ENCODE assay signal across 8 mouse cellular contexts in the genomic region with DNA sequence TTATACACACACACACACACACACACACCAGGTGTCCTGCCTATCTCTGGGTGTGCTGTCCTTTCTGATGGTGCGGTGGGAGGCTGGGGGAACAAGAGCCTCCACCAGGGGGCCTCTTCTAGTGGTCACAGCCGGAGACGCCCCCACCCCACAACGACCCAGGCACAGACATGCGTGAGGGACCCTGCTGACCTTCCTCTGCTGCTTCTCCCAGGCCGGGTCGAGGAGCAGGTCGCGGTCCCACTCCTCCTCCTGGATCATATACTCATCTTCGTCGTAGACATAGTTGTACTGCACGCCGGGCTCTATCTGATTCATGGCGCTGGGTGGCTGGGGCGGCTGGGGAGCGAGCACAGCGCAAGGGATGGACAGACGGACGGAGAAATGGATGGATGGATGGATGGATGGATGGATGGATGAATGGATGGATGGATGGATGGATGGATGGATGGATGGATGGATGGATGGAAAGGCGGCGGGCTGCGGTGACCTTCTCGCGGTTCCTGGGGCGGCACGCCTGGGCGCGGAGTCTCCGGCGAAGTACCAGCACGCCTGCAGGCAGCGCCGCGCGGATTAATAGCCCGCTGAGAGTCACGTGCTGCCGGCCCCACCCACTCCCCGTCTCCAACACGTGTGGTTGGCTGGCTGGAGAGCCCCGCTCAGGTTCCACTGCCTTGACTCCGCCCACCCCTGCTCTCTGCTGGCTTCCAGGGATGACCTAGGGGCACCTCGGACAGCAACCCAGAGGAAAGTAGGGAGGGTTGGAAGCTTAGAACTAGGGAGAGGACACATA. TPM values are rescaled to one million over a fixed set of nuclear protein-coding genes. Genes with fewer than 3 reads are reported as not detected.
DNase-seq lines count a peak whose midpoint lies in the region; ATAC-seq and TF ChIP-seq lines count a peak whose summit lies in the region.

Gene Actn2, minus strand, starts transcription at position 578 of the 793 bp plus-strand sequence.

- H3K4me3 ChIP-seq in forebrain, embryonic 15.5 days = peak within 1 kb of the TSS; percentile 51
- H3K4me3 ChIP-seq in heart, postnatal 0 days (ENCODE audit: low read depth, low read length) = peak within 1 kb of the TSS; percentile 66
- 0 out of 2 replicates have a peak within 1 kb of the TSS, but pooled peaks have one; percentile 2 for H3K4me3 ChIP-seq in liver, embryonic 13.5 days (replicated peaks)
- H3K4me3 ChIP-seq in stomach, embryonic 14.5 days (ENCODE audit: low read depth, low read length) = peak within 1 kb of the TSS; percentile 22

- no peaks in the 10 kb centered on the region for H3K27me3 ChIP-seq in forebrain, embryonic 15.5 days
- no peaks in the 10 kb centered on the region for H3K27me3 ChIP-seq in heart, postnatal 0 days (ENCODE audit: control insufficient read depth, insufficient read depth, low read length)
- peaks cover 21% of the 10 kb centered on the region for H3K27me3 ChIP-seq in liver, embryonic 13.5 days
- H3K27me3 ChIP-seq in stomach, embryonic 14.5 days (ENCODE audit: control insufficient read depth, insufficient read depth, low read length) = no peaks in the 10 kb centered on the region

- peak; percentile 40 for DNase-seq in cerebellum, adult 11 months
- DNase-seq in heart, postnatal 0 days (ENCODE audit: low spot score) = peak; percentile 95
- peak; percentile 75 for DNase-seq in kidney, postnatal 14 days
- peak; percentile 51 for DNase-seq in liver, embryonic 13.5 days
- DNase-seq in neural tube, embryonic 10.5 days (ENCODE audit: extremely low spot score, low spot score) = peak; percentile 86

- peak within 1 kb of the TSS; percentile 65 for H3K9ac ChIP-seq in forebrain, embryonic 15.5 days (replicated peaks)
- peak within 1 kb of the TSS; percentile 84 for H3K9ac ChIP-seq in heart, postnatal 0 days (replicated peaks; ENCODE audit: low read depth, low read length)
- H3K9ac ChIP-seq in liver, embryonic 13.5 days = no peak within 1 kb of the TSS
- H3K9ac ChIP-seq in stomach, embryonic 14.5 days (replicated peaks; ENCODE audit: low read depth, low read length) = no peak within 1 kb of the TSS

- H3K36me3 ChIP-seq in forebrain, embryonic 15.5 days = no peaks in the 10 kb centered on the region
- H3K36me3 ChIP-seq in heart, postnatal 0 days (replicated peaks; ENCODE audit: control insufficient read depth, insufficient read depth, low read length) = no peaks in the 10 kb centered on the region
- no peaks in the 10 kb centered on the region for H3K36me3 ChIP-seq in liver, embryonic 13.5 days
- no peaks in the 10 kb centered on the region for H3K36me3 ChIP-seq in stomach, embryonic 14.5 days (ENCODE audit: control insufficient read depth, insufficient read depth, low read length)

- no peak within 1 kb of the TSS for H3K27ac ChIP-seq in forebrain, embryonic 15.5 days (replicated peaks)
- H3K27ac ChIP-seq in heart, postnatal 0 days (ENCODE audit: low read depth) = peak within 1 kb of the TSS; percentile 96
- no peak within 1 kb of the TSS for H3K27ac ChIP-seq in liver, embryonic 13.5 days
- H3K27ac ChIP-seq in stomach, embryonic 14.5 days (ENCODE audit: low read length) = no peak within 1 kb of the TSS

- TF ChIP-seq EP300 in heart, postnatal 0 days (IDR thresholded peaks at IDR 0.05; ENCODE audit: low read depth) = 0 out of 2 replicates have a peak, but pooled peaks have one; percentile 39

- peak within 1 kb of the TSS; percentile 95 for H3K4me2 ChIP-seq in forebrain, embryonic 15.5 days (replicated peaks)
- peak within 1 kb of the TSS; percentile 60 for H3K4me2 ChIP-seq in heart, postnatal 0 days (ENCODE audit: low read depth, low read length)
- H3K4me2 ChIP-seq in liver, embryonic 13.5 days = peak within 1 kb of the TSS; percentile 48
- H3K4me2 ChIP-seq in stomach, embryonic 14.5 days (replicated peaks; ENCODE audit: low read depth, low read length) = peak within 1 kb of the TSS; percentile 61

- H3K4me1 ChIP-seq in forebrain, embryonic 15.5 days = peaks cover 4% of the 10 kb centered on the region
- 0 out of 2 replicates have a peak, but pooled peaks cover 10% of the 10 kb centered on the region for H3K4me1 ChIP-seq in heart, postnatal 0 days (ENCODE audit: control insufficient read depth, insufficient read depth)
- peaks cover 9% of the 10 kb centered on the region for H3K4me1 ChIP-seq in liver, embryonic 13.5 days (replicated peaks)
- H3K4me1 ChIP-seq in stomach, embryonic 14.5 days (ENCODE audit: control insufficient read depth, insufficient read depth, low read length) = no peaks in the 10 kb centered on the region

- no peaks in the 10 kb centered on the region for H3K9me3 ChIP-seq in forebrain, embryonic 15.5 days
- H3K9me3 ChIP-seq in heart, postnatal 0 days (replicated peaks; ENCODE audit: control insufficient read depth, low read length) = no peaks in the 10 kb centered on the region
- H3K9me3 ChIP-seq in liver, embryonic 13.5 days (replicated peaks) = no peaks in the 10 kb centered on the region
- no peaks in the 10 kb centered on the region for H3K9me3 ChIP-seq in stomach, embryonic 14.5 days (ENCODE audit: control insufficient read depth, low read depth, low read length)

- TF ChIP-seq CTCF in heart, postnatal 0 days (IDR thresholded peaks at IDR 0.05; ENCODE audit: low read depth) = peak; percentile 46

- WGBS in forebrain, embryonic 15.5 days = under 1% methylated on average over 43 of the region's 43 CpGs
- 1% methylated on average over 37 of the region's 43 CpGs for WGBS in heart, postnatal 0 days
- WGBS in liver, embryonic 13.5 days (ENCODE audit: insufficient replicate concordance) = under 1% methylated on average over 35 of the region's 43 CpGs
- WGBS in stomach, embryonic 14.5 days = under 1% methylated on average over 43 of the region's 43 CpGs

- ATAC-seq in CD4-positive, CD25-positive, alpha-beta regulatory T cell, adult 4 months = peak; percentile 97
- peak; percentile 99 for ATAC-seq in forebrain, embryonic 15.5 days (replicated peaks)
- peak; percentile 86 for ATAC-seq in heart, postnatal 0 days (ENCODE audit: insufficient read depth, low read depth)
- peak; percentile 89 for ATAC-seq in liver, embryonic 13.5 days (ENCODE audit: low read depth)
- ATAC-seq in stomach, embryonic 14.5 days (ENCODE audit: insufficient number of reproducible peaks, insufficient read depth, low FRiP score, low read depth) = peak; percentile 97

RNA-seq across cellular contexts. Expression of gene Actn2, which starts in this region (rescaled TPM):
- 10 to 100 TPM; 10.1 to 11.9 TPM for polyA plus RNA-seq in CD4-positive, CD25-positive, alpha-beta regulatory T cell, adult 4 months (2017; shearing (Covaris generic))
- 2.4 and 2.6 TPM in 2 replicates for polyA plus RNA-seq in forebrain, embryonic 15.5 days (2015; fragmentation: Nextera tagmentation; extraction: Ambion mirVana)
- total RNA-seq in heart, postnatal 0 days (2014; rRNA removed; ENCODE audit: low replicate concordance) = 1,276 and 1,578 TPM in 2 replicates
- polyA plus RNA-seq in heart, postnatal 0 days (2015; fragmentation: Nextera tagmentation; extraction: Ambion mirVana) = 2,012 and 2,143 TPM in 2 replicates
- polyA plus RNA-seq in liver, embryonic 13.5 days (2015; fragmentation: Nextera tagmentation; extraction: Ambion mirVana) = 4.4 and 5.0 TPM in 2 replicates
- 0.64 and 0.74 TPM in 2 replicates for polyA plus RNA-seq in stomach, embryonic 14.5 days (2014; fragmentation: Nextera tagmentation; extraction: Ambion mirVana)

Comparison
In these comparisons a context has a peak if more than half of its experiments do, and no peak if none do; other contexts are left out.
1. RNA of gene Actn2 (polyA plus RNA-seq): 2,012 to 2,143 TPM in heart, postnatal 0 days; 10.1 to 11.9 TPM in CD4-positive, CD25-positive, alpha-beta regulatory T cell, adult 4 months, 4.4 to 5.0 TPM in liver, embryonic 13.5 days, 2.4 to 2.6 TPM in forebrain, embryonic 15.5 days and 0.64 to 0.74 TPM in stomach, embryonic 14.5 days; every median in the first group is over 100 times any median in the second.
2. Peak in ATAC-seq, H3K4me3 ChIP-seq and H3K4me2 ChIP-seq in stomach, embryonic 14.5 days; RNA of the gene not detected or under 1 TPM.
3. DNase-seq: peak in every context shown above with its lines; median percentile 95 in heart, postnatal 0 days; 86 in neural tube, embryonic 10.5 days; 75 in kidney, postnatal 14 days; 51 in liver, embryonic 13.5 days; 40 in cerebellum, adult 11 months.
4. H3K4me3 ChIP-seq: peak in every context shown above with its lines; median percentile 66 in heart, postnatal 0 days; 51 in forebrain, embryonic 15.5 days; 22 in stomach, embryonic 14.5 days; 2 in liver, embryonic 13.5 days.
5. H3K9ac ChIP-seq: peak in forebrain, embryonic 15.5 days (single experiment) and heart, postnatal 0 days (single experiment); none in liver, embryonic 13.5 days (single experiment) and stomach, embryonic 14.5 days (single experiment).
6. Peak in every context shown above with its lines, with median percentiles within 50 percentile points of each other: ATAC-seq and H3K4me2 ChIP-seq.